Mouse (Mus musculus): ENCODE data around the gene Vmn1r171. TPM values are rescaled to one million over a fixed set of nuclear protein-coding genes. Genes with fewer than 3 reads are reported as not detected.
"Not testable (repeated sequence)": the region's sequence is repeated elsewhere in the genome, so short reads cannot be mapped to it uniquely, and the experiment has no call there.

The Vmn1r171 gene
- total RNA-seq (2021) = not detected

- no peak for DNase-seq (ENCODE audit: extremely low spot score in 1 of 2, low spot score in 1 of 2)
Measured at GRCm38 (mm10) chr7:23630422-23630821, at the start of gene Vmn1r171. Vmn1r171 (plus strand) TSS chr7:23630722.

GRCm38 (mm10) chr7:23605875-23606274 is 24.6 kb upstream of the Vmn1r171 start, which contains the start of gene Vmn1r170:
Vmn1r170 (plus strand) TSS chr7:23606175.
- DNase-seq (ENCODE audit: extremely low spot score in 1 of 2, low spot score in 1 of 2) = not testable (repeated sequence)

- no peak for DNase-seq (ENCODE audit: extremely low spot score in 1 of 2, low spot score in 1 of 2)
Measured at GRCm38 (mm10) chr7:23658016-23658415, 27.5 kb downstream of the Vmn1r171 start, which contains the start of gene Vmn1r172. Vmn1r172 (plus strand) TSS chr7:23658316.

Other genes starting within 250 kb of the Vmn1r171 start
- gene Nlrp5, start 244.8 kb upstream of the Vmn1r171 start, total RNA-seq (2021) = not detected
- not detected for gene Vmn1r167, start 123.5 kb upstream of the Vmn1r171 start, total RNA-seq (2021)
- gene Vmn1r168, start 91.0 kb upstream of the Vmn1r171 start, total RNA-seq (2021) = not detected
- not detected for gene Vmn1r169, start 55.2 kb upstream of the Vmn1r171 start, total RNA-seq (2021)
- gene Vmn1r170, start 24.5 kb upstream of the Vmn1r171 start, total RNA-seq (2021) = not detected
- gene Vmn1r172, start 27.6 kb downstream of the Vmn1r171 start, total RNA-seq (2021) = not detected
- not detected for gene Vmn1r173, start 70.0 kb downstream of the Vmn1r171 start, total RNA-seq (2021)
- not detected for gene Vmn1r174, start 121.5 kb downstream of the Vmn1r171 start, total RNA-seq (2021)
- gene Vmn1r175, start 179.9 kb downstream of the Vmn1r171 start, total RNA-seq (2021) = not detected
- gene Vmn1r176, start 206.7 kb downstream of the Vmn1r171 start, total RNA-seq (2021) = not detected
- gene Vmn1r177, start 235.7 kb downstream of the Vmn1r171 start, total RNA-seq (2021) = not detected

All from layer of hippocampus, postnatal 25 days (tissue).